Comparison of ENCODE assay signal across 16 mouse cellular contexts in the genomic region with DNA sequence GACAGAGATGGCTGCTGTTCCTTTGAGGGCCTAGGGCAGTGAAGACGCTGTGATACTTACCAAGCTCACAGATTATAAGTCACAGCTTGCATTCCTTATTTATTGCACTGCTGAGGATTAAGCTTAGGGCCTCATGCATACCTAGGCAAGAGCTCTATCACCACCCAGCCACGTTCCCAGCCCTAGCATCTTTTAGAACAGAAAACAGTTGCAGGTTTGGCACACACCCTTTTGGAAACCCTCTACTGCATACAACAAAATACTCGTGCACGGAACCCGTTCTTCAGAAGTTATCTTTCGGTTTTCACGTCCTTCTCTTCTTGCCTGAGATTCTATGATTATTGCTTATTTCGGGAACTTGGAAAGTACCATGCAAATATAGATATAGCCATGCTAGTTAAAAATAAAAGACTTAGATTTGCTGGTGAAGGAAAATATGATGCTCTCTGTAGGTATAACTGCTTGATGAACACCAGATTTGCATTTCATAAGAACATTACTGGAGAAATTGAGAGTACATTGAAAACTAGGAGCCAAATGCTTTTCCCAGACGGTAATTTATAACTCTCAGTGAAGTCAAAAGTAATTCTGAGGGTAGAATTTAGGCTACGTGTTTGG.
"Had no signal": no experiment of that assay in that cellular context is flagged by ENCODE, and none has a peak within 500 bp of the region (broad histone marks: within the 10 kb centered on the region; RNA-seq: fewer than 3 reads in every experiment).

No protein-coding gene starts in this region.

- H3K36me3 ChIP-seq: neural tube, embryonic 12.5 days; neural tube, embryonic 13.5 days; neural tube, embryonic 15.5 days; stomach, embryonic 15.5 days had no signal

- H3K27ac ChIP-seq: neural tube, embryonic 12.5 days; neural tube, embryonic 13.5 days; neural tube, embryonic 15.5 days; stomach, embryonic 15.5 days; stomach, postnatal 0 days had no signal

- DNase-seq: retina, postnatal 1 day; right cerebral cortex, adult 18-20 months; right cerebral cortex, postnatal 14 days; right cerebral cortex, postnatal 25 days; right cerebral cortex, postnatal 4 days; spleen, adult 18-20 months; thymus, adult 18-20 months; thymus, postnatal 14 days; thymus, postnatal 25 days; thymus, postnatal 36 days; thymus, postnatal 4 days had no signal

- H3K4me2 ChIP-seq: neural tube, embryonic 12.5 days; neural tube, embryonic 13.5 days; neural tube, embryonic 15.5 days; stomach, embryonic 15.5 days had no signal

- H3K9ac ChIP-seq: neural tube, embryonic 12.5 days; neural tube, embryonic 13.5 days; neural tube, embryonic 15.5 days; stomach, embryonic 15.5 days had no signal

- H3K4me1 ChIP-seq: neural tube, embryonic 12.5 days; neural tube, embryonic 13.5 days; neural tube, embryonic 15.5 days; stomach, embryonic 15.5 days had no signal

- H3K9me3 ChIP-seq: neural tube, embryonic 12.5 days; neural tube, embryonic 13.5 days; neural tube, embryonic 15.5 days; stomach, embryonic 15.5 days had no signal

- H3K27me3 ChIP-seq: neural tube, embryonic 12.5 days; neural tube, embryonic 13.5 days; neural tube, embryonic 15.5 days; stomach, embryonic 15.5 days had no signal

- H3K4me3 ChIP-seq: neural tube, embryonic 12.5 days; neural tube, embryonic 13.5 days; neural tube, embryonic 15.5 days; stomach, embryonic 15.5 days had no signal
